Mouse (Mus musculus): Measurements from ENCODE around the gene Syk. TPM values are rescaled to one million over a fixed set of nuclear protein-coding genes. Genes with fewer than 3 reads are reported as not detected.

Syk gene
- polyA plus RNA-seq, 1 experiment = 126 TPM

- WGBS = 28% methylated on average over 9 of the region's 9 CpGs
- Histone ChIP-seq H3K27ac (ENCODE audit: insufficient read depth, low read length) (peak overlapping the region; percentile 69), H3K4me1 (ENCODE audit: control insufficient read depth, insufficient read depth, insufficient read length) (peaks cover 34% of the 10 kb centered on the region; the same call in 1 of the 2 replicates), H3K27me3 (ENCODE audit: control insufficient read depth, insufficient read depth, low read length) (no peaks in the 10 kb centered on the region), H3K36me3 (ENCODE audit: control insufficient read depth, insufficient read depth, low read length) (no peaks in the 10 kb centered on the region), H3K4me3 (ENCODE audit: extremely low read depth, insufficient read depth, insufficient read length) (no peak overlapping the region)
- peak in 1 of 2 experiments; percentile 54 for DNase-seq (ENCODE audit: low read depth in 1 of 2, low spot score in 2 of 2)
- no peak for TF ChIP-seq CTCF (IDR thresholded peaks at IDR 0.05; ENCODE audit: extremely low read depth, insufficient read depth, insufficient read length, insufficient replicate concordance)
- no peak for TF ChIP-seq POLR2A (IDR thresholded peaks at IDR 0.05; ENCODE audit: low read depth, low read length)
Observed at GRCm38 (mm10) chr13:52566188-52566760, 16.7 kb upstream of the Syk start.

- no peaks in the 10 kb centered on the region for H3K27me3 ChIP-seq (ENCODE audit: control insufficient read depth, insufficient read depth, low read length)
- no peaks in the 10 kb centered on the region for H3K36me3 ChIP-seq (ENCODE audit: control insufficient read depth, insufficient read depth, low read length)
- H3K4me1 ChIP-seq (ENCODE audit: control insufficient read depth, insufficient read depth, insufficient read length) = peaks cover 37% of the 10 kb centered on the region; the same call in 1 of the 2 replicates
- 24% methylated on average over 7 of the region's 7 CpGs for WGBS
- no peak for TF ChIP-seq CTCF (IDR thresholded peaks at IDR 0.05; ENCODE audit: extremely low read depth, insufficient read depth, insufficient read length, insufficient replicate concordance)
- TF ChIP-seq POLR2A (IDR thresholded peaks at IDR 0.05; ENCODE audit: low read depth, low read length) = no peak
- no peak for DNase-seq (ENCODE audit: low read depth in 1 of 2, low spot score in 2 of 2)
- peak overlapping the region; percentile 69 for H3K27ac ChIP-seq (ENCODE audit: insufficient read depth, low read length)
- H3K4me3 ChIP-seq (ENCODE audit: extremely low read depth, insufficient read depth, insufficient read length) = no peak overlapping the region
Observed at GRCm38 (mm10) chr13:52566777-52567176, 16.2 kb upstream of the Syk start.

- Histone ChIP-seq H3K4me1 (ENCODE audit: control insufficient read depth, insufficient read depth, insufficient read length) (peaks cover 42% of the 10 kb centered on the region; the same call in 1 of the 2 replicates), H3K36me3 (ENCODE audit: control insufficient read depth, insufficient read depth, low read length) (no peaks in the 10 kb centered on the region), H3K27ac (ENCODE audit: insufficient read depth, low read length) (peak overlapping the region; percentile 33; the same call in 1 of the 2 replicates), H3K27me3 (ENCODE audit: control insufficient read depth, insufficient read depth, low read length) (no peaks in the 10 kb centered on the region), H3K4me3 (ENCODE audit: extremely low read depth, insufficient read depth, insufficient read length) (no peak overlapping the region)
- TF ChIP-seq POLR2A (IDR thresholded peaks at IDR 0.05; ENCODE audit: low read depth, low read length) = no peak
- no peak for TF ChIP-seq CTCF (IDR thresholded peaks at IDR 0.05; ENCODE audit: extremely low read depth, insufficient read depth, insufficient read length, insufficient replicate concordance)
- DNase-seq (ENCODE audit: low read depth in 1 of 2, low spot score in 2 of 2) = no peak
- WGBS = 81% methylated on average over 8 of the region's 8 CpGs
Observed at GRCm38 (mm10) chr13:52569194-52569769, 13.7 kb upstream of the Syk start.

GRCm38 (mm10) chr13:52570276-52570675 is 12.7 kb upstream of the Syk start:
- H3K27me3 ChIP-seq (ENCODE audit: control insufficient read depth, insufficient read depth, low read length) = no peaks in the 10 kb centered on the region
- no peak for DNase-seq (ENCODE audit: low read depth in 1 of 2, low spot score in 2 of 2)
- H3K27ac ChIP-seq (ENCODE audit: insufficient read depth, low read length) = peak overlapping the region; percentile 21
- no peak overlapping the region for H3K4me3 ChIP-seq (ENCODE audit: extremely low read depth, insufficient read depth, insufficient read length)
- WGBS = 93% methylated on average over 9 of the region's 9 CpGs
- no peaks in the 10 kb centered on the region for H3K36me3 ChIP-seq (ENCODE audit: control insufficient read depth, insufficient read depth, low read length)
- peaks cover 33% of the 10 kb centered on the region; the same call in 1 of the 2 replicates for H3K4me1 ChIP-seq (ENCODE audit: control insufficient read depth, insufficient read depth, insufficient read length)
- no peak for TF ChIP-seq CTCF (IDR thresholded peaks at IDR 0.05; ENCODE audit: extremely low read depth, insufficient read depth, insufficient read length, insufficient replicate concordance)
- no peak for TF ChIP-seq POLR2A (IDR thresholded peaks at IDR 0.05; ENCODE audit: low read depth, low read length)

GRCm38 (mm10) chr13:52571591-52572384 is 11.2 kb upstream of the Syk start:
- H3K4me1 ChIP-seq (ENCODE audit: control insufficient read depth, insufficient read depth, insufficient read length) = peaks cover 32% of the 10 kb centered on the region; the same call in 1 of the 2 replicates

GRCm38 (mm10) chr13:52572451-52573446 is 10.2 kb upstream of the Syk start:
- H3K36me3 ChIP-seq (ENCODE audit: control insufficient read depth, insufficient read depth, low read length) = no peaks in the 10 kb centered on the region
- peak; percentile 75 to 96 for DNase-seq (ENCODE audit: low read depth in 1 of 2, low spot score in 2 of 2)
- 38% methylated on average over 9 of the region's 9 CpGs for WGBS
- no peak; the same call in 1 of the 2 replicates for TF ChIP-seq POLR2A (IDR thresholded peaks at IDR 0.05; ENCODE audit: low read depth, low read length)
- H3K4me1 ChIP-seq (ENCODE audit: control insufficient read depth, insufficient read depth, insufficient read length) = peaks cover 37% of the 10 kb centered on the region; the same call in 1 of the 2 replicates
- H3K4me3 ChIP-seq (ENCODE audit: extremely low read depth, insufficient read depth, insufficient read length) = peak overlapping the region; percentile 21; the same call in 1 of the 2 replicates
- no peaks in the 10 kb centered on the region for H3K27me3 ChIP-seq (ENCODE audit: control insufficient read depth, insufficient read depth, low read length)
- peak overlapping the region; percentile 97 for H3K27ac ChIP-seq (ENCODE audit: insufficient read depth, low read length)

More at GRCm38 (mm10) chr13:52571591-52572384, 11.2 kb upstream of the Syk start:
- no peak for TF ChIP-seq POLR2A (IDR thresholded peaks at IDR 0.05; ENCODE audit: low read depth, low read length)
- TF ChIP-seq CTCF (IDR thresholded peaks at IDR 0.05; ENCODE audit: extremely low read depth, insufficient read depth, insufficient read length, insufficient replicate concordance) = no peak
- Histone ChIP-seq H3K27me3 (ENCODE audit: control insufficient read depth, insufficient read depth, low read length) (no peaks in the 10 kb centered on the region), H3K36me3 (ENCODE audit: control insufficient read depth, insufficient read depth, low read length) (no peaks in the 10 kb centered on the region), H3K4me3 (ENCODE audit: extremely low read depth, insufficient read depth, insufficient read length) (peak overlapping the region; percentile 21; the same call in 1 of the 2 replicates), H3K27ac (ENCODE audit: insufficient read depth, low read length) (peak overlapping the region; percentile 97)
- WGBS = 26% methylated on average over 11 of the region's 11 CpGs
- DNase-seq (ENCODE audit: low read depth in 1 of 2, low spot score in 2 of 2) = no peak
